Mouse (Mus musculus): ENCODE data around the gene Gm49322. TPM values are rescaled to one million over a fixed set of nuclear protein-coding genes. Genes with fewer than 3 reads are reported as not detected.

The Gm49322 gene
- polyA plus RNA-seq, 1 experiment from 2014 or later = 4.1 TPM

DNA sequence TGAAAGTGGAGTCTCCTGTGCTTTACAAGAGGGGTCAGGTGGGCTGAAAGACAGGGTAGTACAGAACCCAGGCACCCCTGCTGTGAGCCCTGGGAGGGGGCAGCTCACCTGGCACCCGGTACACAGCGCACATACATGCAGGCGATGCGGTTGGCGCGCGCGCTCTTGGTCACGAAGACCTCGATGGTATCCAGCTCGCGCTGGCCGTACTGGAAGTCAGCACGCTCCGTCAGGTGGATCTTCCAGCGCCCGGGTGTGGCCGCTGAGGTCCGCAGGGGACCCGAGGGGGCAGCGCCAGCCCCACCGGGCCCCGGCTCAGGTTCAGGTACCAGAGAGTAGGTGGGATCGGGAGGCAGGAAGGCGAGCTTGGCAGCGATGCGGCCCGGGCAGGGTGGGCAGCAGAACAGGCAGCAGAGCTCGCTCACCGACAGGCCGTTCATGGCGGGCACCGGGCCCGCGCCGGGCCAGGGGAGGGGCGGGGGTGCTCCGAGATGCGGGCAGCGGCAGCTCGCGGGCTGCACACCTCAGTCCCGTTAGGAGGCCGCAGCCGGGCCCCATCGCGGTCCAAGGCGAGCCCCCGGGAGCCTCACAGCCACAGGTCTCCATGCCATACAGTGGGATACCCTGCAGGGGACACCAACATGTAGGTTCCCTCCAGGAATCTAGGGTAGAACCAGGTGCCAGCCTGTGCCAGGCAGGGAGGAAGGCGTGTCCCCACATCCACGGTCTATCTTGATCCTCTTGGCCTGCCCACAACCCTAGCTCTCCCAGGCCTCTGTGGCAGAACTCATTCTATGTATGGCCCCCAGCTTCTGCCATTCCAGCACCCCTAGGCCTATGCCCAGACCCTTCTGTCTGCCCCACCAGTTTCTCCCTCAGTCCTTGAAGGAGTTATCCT, 19.2 kb upstream of the Gm49322 start:
- H3K9ac ChIP-seq = 0 out of 2 replicates have a peak overlapping the region, but pooled peaks have one; percentile 14
- 90% methylated on average over 44 of the region's 51 CpGs for WGBS
- ATAC-seq = no peak

DNA sequence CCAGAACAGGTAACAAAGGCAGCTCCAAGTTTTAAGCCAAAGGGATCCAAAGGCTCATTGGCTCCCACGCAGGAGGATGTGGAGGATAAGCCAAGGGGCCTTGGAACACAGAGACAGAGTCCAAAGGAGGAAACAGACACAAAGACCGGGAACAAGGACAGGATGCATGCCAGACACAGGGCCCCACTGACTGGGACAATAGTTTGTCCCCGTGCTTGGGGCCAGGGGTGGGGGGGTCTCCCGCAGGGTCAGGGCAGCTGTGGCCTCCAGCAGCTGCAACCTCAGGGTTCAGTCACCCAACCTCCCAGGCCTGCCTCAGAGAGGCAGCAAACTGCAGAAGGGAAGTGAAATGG, 18.5 kb upstream of the Gm49322 start:
- no peak overlapping the region for H3K4me2 ChIP-seq (replicated peaks)
- no peaks in the 10 kb centered on the region for H3K27me3 ChIP-seq (replicated peaks)
- 0 out of 2 replicates have a peak overlapping the region, but pooled peaks have one; percentile 22 for H3K27ac ChIP-seq
- H3K4me3 ChIP-seq (replicated peaks) = no peak overlapping the region
- no peak for ATAC-seq
- 0 out of 2 replicates have a peak overlapping the region, but pooled peaks have one; percentile 14 for H3K9ac ChIP-seq
- peaks cover 36% of the 10 kb centered on the region for H3K4me1 ChIP-seq (replicated peaks)
- WGBS = 52% methylated on average over 3 of the region's 4 CpGs
- H3K36me3 ChIP-seq = peaks cover 16% of the 10 kb centered on the region
- H3K9me3 ChIP-seq = no peaks in the 10 kb centered on the region

More for the DNA sequence above, 19.2 kb upstream of the Gm49322 start:
- Histone ChIP-seq H3K27me3 (replicated peaks) (no peaks in the 10 kb centered on the region), H3K9me3 (no peaks in the 10 kb centered on the region), H3K4me2 (replicated peaks) (peak overlapping the region; percentile 29), H3K4me3 (replicated peaks) (peak overlapping the region; percentile 15; the same call in 1 of the 2 replicates), H3K4me1 (replicated peaks) (peaks cover 36% of the 10 kb centered on the region), H3K27ac (0 out of 2 replicates have a peak overlapping the region, but pooled peaks have one; percentile 22), H3K36me3 (peaks cover 16% of the 10 kb centered on the region)

DNA sequence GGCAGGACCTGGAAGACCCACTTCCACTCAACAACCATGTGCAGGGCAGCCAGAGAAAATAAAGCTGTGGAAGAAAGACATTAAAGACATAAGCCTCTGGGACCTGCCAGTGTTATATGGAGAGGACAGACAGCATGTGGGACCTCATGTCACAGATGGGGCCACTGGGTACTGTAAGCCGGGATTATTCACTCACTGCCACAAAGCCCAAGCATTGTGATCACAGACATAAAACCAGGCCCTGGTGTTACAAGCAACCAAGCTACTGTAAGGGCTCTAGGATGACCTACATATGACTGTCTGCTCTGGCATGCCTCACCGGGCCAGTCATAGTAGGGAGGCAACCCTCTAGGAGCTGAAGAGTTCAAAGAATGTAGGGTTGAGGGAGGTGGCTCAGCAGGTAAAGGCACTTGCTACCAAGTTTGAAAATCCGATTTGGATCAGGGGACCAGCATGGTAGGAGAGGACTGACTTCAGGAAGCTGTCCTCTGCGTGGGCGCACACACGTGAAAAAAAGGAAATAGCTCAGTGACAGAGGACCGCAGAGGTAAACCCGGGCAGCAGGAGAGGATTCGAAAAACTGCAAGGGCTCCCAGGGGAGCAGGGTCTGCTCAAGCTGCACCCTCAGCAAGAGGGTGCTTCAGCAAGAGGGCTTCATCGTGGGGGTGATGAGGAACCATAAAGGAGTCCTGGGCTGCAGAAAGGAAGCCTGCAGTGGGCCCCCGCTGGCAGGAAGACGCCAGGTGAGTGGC, 16.5 kb upstream of the Gm49322 start:
- no peak for ATAC-seq
- Histone ChIP-seq H3K4me2 (replicated peaks) (peak overlapping the region; percentile 93), H3K4me1 (replicated peaks) (peaks cover 31% of the 10 kb centered on the region), H3K9me3 (no peaks in the 10 kb centered on the region), H3K9ac (peak overlapping the region; percentile 95), H3K4me3 (replicated peaks) (peak overlapping the region; percentile 90), H3K27me3 (replicated peaks) (no peaks in the 10 kb centered on the region), H3K27ac (0 out of 2 replicates have a peak overlapping the region, but pooled peaks have one; percentile 9), H3K36me3 (peaks cover 6% of the 10 kb centered on the region)
- WGBS = 16% methylated on average over 12 of the region's 12 CpGs

DNA sequence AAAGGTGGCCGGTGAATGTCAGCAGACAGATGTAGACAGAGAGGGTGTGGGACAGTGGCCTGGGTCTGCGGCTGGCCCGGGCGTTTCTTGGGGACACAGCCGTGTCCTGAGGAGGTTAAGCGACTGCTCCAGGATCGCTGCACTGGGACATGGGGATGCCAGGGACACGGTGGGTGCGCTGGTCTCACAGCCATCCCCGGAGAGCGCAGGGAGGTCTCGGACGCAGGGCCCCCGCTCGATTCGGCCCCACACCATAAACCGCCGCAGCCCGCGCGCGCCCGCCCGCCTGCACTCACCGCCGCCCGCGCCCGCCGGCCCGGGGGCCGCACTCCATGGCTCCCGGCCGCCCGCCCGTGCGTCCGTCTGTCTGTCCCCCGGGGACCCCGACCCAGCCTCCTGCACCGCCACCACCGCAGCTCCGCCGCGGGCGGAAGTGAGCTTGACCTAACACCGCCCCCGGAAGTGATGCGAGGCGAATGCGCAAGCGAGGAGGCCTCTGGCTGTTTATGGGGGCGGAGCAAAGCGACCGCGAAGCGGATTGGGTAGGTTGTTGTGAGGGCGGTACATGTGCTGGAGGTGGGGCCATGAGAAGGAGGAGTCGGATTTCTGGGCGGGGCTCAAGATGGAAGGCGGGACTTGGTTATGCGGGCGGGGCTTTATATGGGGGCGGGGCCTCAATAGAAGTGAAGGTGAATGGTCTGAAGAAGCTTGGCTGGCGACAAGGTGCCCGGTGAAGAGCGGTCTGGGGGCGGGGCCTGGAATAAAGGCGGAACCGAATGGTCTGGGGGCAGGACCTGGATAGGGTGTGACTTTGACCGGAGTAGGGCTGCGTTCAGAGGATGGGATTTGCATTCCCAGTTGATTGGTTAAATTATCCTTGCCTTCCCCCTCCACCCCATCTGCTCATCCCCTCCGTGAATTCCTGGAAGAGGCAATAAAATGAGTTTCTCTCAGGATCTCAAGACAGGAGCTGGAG, 15.7 kb upstream of the Gm49322 start, which contains the start of gene Abhd17a:
Abhd17a (minus strand) TSS at position 463 of the 976 bp plus-strand sequence.
- H3K9me3 ChIP-seq = no peaks in the 10 kb centered on the region
- ATAC-seq = peak; percentile 98

DNA sequence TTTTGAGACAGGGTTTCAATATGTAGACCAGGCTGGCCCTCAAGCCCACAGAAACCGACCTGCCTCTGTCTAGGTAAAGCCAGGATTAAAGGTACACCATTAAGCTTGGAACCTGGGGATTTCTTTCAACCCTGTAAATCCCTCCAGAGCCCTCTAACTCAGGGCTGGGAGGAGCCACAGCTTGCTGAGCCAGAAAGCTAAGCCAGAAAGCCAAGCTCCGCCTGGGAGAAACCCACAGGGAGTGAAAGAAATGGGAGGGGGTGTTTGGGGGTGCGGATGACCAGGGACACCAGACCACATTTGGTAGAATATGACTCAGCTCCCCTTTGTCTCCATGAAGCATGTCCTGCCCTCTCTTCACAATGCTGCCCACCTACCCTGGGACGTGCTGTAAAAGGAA, 9.5 kb upstream of the Gm49322 start:
- Histone ChIP-seq H3K36me3 (no peaks in the 10 kb centered on the region), H3K4me3 (replicated peaks) (no peak overlapping the region), H3K4me1 (replicated peaks) (no peaks in the 10 kb centered on the region), H3K27ac (no peak overlapping the region), H3K4me2 (replicated peaks) (no peak overlapping the region), H3K27me3 (replicated peaks) (no peaks in the 10 kb centered on the region), H3K9me3 (no peaks in the 10 kb centered on the region), H3K9ac (no peak overlapping the region)
- 48% methylated on average over 4 of the region's 4 CpGs for WGBS
- no peak for ATAC-seq

More for the DNA sequence above, 15.7 kb upstream of the Gm49322 start, which contains the start of gene Abhd17a:
- H3K36me3 ChIP-seq = peaks cover 6% of the 10 kb centered on the region
- H3K4me2 ChIP-seq (replicated peaks) = peak within 1 kb of the TSS; percentile 93
- H3K27ac ChIP-seq = peak within 1 kb of the TSS; percentile 66; the same call in 1 of the 2 replicates
- peak within 1 kb of the TSS; percentile 90 for H3K4me3 ChIP-seq (replicated peaks)
- H3K27me3 ChIP-seq (replicated peaks) = no peaks in the 10 kb centered on the region
- peak within 1 kb of the TSS; percentile 95 for H3K9ac ChIP-seq
- under 1% methylated on average over 69 of the region's 73 CpGs for WGBS
- peaks cover 24% of the 10 kb centered on the region for H3K4me1 ChIP-seq (replicated peaks)

DNA sequence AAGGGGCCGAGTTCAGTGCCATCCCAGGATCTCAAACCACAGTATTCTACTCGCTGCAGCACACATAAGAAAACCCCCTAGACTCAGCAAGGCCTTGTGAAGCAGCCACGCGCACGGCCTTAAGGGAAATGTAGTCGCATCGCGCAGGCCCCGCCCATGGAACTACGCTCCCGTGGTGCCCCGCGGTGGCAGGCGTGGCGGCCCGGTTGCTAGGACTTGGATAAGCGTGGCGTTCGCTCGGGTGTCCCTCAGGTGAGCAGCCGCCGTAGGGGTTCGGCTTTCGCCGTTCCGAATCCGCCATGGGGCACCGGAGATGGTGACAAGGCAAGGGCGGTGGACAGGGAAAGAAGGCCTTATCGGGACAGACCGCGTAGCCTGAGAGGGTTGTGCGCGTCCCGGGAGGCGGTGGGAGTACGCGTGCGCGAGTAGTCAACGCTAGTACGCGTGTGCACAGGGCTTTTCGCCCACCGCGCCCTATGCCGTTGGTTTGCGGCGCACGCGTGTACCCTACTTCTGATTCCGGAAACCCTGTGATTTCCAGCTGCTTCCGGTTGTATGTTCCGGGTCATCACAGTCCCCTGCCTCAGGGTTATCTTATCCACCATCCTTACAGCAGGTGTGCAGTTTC, 3.0 kb upstream of the Gm49322 start, which contains the start of the genes Scamp4 and Adat3:
Scamp4 (plus strand) TSS at position 175 of the 628 bp plus-strand sequence.
Adat3 (plus strand) TSS at position 183 of the 628 bp plus-strand sequence.
- WGBS = under 1% methylated on average over 54 of the region's 54 CpGs

DNA sequence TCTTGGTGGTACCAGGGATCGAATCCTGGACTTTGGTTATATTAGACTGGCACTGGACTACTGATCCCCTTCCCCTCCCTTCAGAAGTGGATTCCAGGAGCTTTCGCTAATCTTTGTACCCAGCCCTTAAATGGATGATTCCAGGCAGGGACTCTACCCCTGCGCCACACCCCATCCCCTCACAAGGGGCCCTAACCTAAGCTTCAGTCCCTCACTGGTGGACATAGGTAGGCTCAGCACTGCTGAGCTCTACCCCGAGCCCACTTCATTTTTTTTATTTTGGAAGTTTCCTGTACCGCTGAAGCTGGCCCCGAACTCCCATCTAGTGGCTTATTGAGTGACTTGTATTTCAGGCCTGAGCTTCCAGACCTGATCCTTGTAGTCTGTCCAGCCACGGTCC, 2.5 kb upstream of the Gm49322 start:
- H3K36me3 ChIP-seq = peaks cover 24% of the 10 kb centered on the region
- ATAC-seq = peak; percentile 23
- no peaks in the 10 kb centered on the region for H3K9me3 ChIP-seq
- 27% methylated on average over 7 of the region's 7 CpGs for WGBS
- peak overlapping the region; percentile 82 for H3K4me3 ChIP-seq (replicated peaks)
- peaks cover 26% of the 10 kb centered on the region for H3K4me1 ChIP-seq (replicated peaks)
- peak overlapping the region; percentile 93 for H3K27ac ChIP-seq
- peak overlapping the region; percentile 69 for H3K4me2 ChIP-seq (replicated peaks)
- no peaks in the 10 kb centered on the region for H3K27me3 ChIP-seq (replicated peaks)
- H3K9ac ChIP-seq = peak overlapping the region; percentile 75

More for the DNA sequence above, 3.0 kb upstream of the Gm49322 start, which contains the start of the genes Scamp4 and Adat3:
- peak; percentile 94 for ATAC-seq
- H3K4me1 ChIP-seq (replicated peaks) = peaks cover 26% of the 10 kb centered on the region
- peak within 1 kb of the TSS; percentile 82 for H3K4me3 ChIP-seq (replicated peaks)
- peak within 1 kb of the TSS; percentile 75 for H3K9ac ChIP-seq
- peak within 1 kb of the TSS; percentile 93 for H3K27ac ChIP-seq
- peak within 1 kb of the TSS; percentile 69 for H3K4me2 ChIP-seq (replicated peaks)
- H3K27me3 ChIP-seq (replicated peaks) = no peaks in the 10 kb centered on the region
- peaks cover 18% of the 10 kb centered on the region for H3K36me3 ChIP-seq
- no peaks in the 10 kb centered on the region for H3K9me3 ChIP-seq

DNA sequence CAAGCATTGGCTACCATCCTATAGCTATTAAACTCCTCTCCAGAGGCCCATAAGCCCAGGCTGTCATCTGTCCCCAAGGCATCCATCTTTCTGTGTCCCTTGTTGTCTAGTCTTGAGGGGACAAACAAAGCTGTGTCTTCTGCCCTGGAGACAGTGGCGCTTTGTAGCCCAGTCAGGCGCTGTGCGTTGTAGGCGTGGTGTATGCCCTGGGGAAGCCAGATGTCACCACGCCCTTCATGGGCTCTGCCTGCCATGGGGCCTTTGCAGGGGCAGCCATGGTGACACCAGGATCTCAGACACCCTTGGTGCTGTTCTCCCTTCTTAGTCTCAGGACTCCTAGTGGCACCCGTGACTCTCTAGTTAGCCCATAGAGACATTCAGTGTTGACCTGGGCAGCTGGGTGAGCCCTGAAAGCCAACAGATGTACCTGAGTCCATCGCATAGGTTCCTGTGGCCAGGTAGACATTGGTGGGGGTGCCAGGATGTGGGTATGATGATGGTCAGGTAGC, 1.8 kb upstream of the Gm49322 start:
- H3K4me2 ChIP-seq (replicated peaks) = peak overlapping the region; percentile 69
- H3K27me3 ChIP-seq (replicated peaks) = no peaks in the 10 kb centered on the region
- H3K36me3 ChIP-seq = peaks cover 31% of the 10 kb centered on the region
- H3K4me1 ChIP-seq (replicated peaks) = peaks cover 26% of the 10 kb centered on the region
- H3K9me3 ChIP-seq = no peaks in the 10 kb centered on the region
- peak overlapping the region; percentile 93; the same call in 1 of the 2 replicates for H3K27ac ChIP-seq
- H3K9ac ChIP-seq = peak overlapping the region; percentile 75
- ATAC-seq = peak; percentile 23; the same call in 1 of the 2 replicates
- WGBS = 81% methylated on average over 7 of the region's 7 CpGs
- peak overlapping the region; percentile 82 for H3K4me3 ChIP-seq (replicated peaks)

DNA sequence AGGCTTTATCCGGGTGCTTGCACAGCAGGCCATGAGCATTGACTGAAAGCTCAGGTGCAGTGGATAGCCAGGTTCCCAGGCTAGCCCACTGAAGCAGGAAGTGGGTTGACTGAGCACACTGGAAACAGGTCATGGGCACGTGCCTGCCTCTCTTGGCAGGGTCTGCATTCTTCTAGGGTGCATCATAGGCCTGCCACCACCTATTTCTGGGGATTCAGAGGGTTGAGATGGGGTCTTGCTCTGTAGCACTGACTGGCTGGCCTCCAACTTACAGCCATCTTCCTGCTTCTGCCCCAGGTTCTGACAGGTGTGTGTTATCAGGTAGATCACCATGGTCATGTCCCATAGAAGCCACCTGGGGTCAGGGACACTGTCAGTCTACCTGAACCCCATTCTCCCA, 833 bp upstream of the Gm49322 start:
- no peaks in the 10 kb centered on the region for H3K9me3 ChIP-seq
- no peak overlapping the region for H3K27ac ChIP-seq
- WGBS = 94% methylated on average over 2 of the region's 2 CpGs

DNA sequence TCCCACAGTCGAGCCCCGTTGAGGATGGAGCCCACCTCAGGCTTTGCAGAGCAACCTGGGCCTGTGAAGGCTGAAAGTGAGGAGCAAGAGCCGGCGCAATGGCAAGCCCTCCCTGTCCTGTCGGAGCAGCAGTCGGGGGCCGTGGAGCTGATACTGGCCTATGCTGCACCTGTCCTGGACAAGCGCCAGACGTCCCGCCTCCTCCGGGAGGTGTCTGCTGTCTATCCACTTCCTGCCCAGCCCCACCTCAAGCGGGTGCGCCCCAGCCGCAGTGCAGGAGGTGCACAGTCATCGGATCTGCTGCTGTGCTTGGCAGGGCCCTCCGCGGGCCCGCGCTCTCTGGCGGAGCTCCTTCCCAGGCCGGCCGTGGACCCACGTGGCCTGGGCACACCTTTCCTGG, 485 bp downstream of the Gm49322 start:
- Histone ChIP-seq H3K27me3 (replicated peaks) (no peaks in the 10 kb centered on the region), H3K4me3 (replicated peaks) (no peak overlapping the region), H3K9ac (no peak overlapping the region), H3K27ac (no peak overlapping the region), H3K9me3 (no peaks in the 10 kb centered on the region), H3K4me1 (replicated peaks) (peaks cover 26% of the 10 kb centered on the region), H3K4me2 (replicated peaks) (no peak overlapping the region), H3K36me3 (peaks cover 45% of the 10 kb centered on the region)
- peak; percentile 13; the same call in 1 of the 2 replicates for ATAC-seq
- 76% methylated on average over 23 of the region's 23 CpGs for WGBS

More for the DNA sequence above, 833 bp upstream of the Gm49322 start:
- Histone ChIP-seq H3K4me3 (replicated peaks) (no peak overlapping the region), H3K9ac (no peak overlapping the region), H3K4me2 (replicated peaks) (no peak overlapping the region), H3K4me1 (replicated peaks) (peaks cover 26% of the 10 kb centered on the region), H3K36me3 (peaks cover 40% of the 10 kb centered on the region), H3K27me3 (replicated peaks) (no peaks in the 10 kb centered on the region)
- no peak for ATAC-seq

Measured in intestine, embryonic 15.5 days (tissue).